Mouse (Mus musculus) left cerebral cortex, adult 9 months (tissue): ENCODE results near the gene Prnp.

Source experiments
- DNase-seq, 2 experiments: peaks; one replicate each; pipeline ENCODE4 v3.0.0; 2022; ENCODE audit warnings: low spot score in 2 of 2

Prnp gene

GRCm38 (mm10) chr2:131948916-131949639 lies 39.4 kb downstream of the Prnp start:
- no peak for DNase-seq

- peak in 1 of 2 experiments; percentile 72 for DNase-seq
Measured at GRCm38 (mm10) chr2:131949767-131950597, 40.3 kb downstream of the Prnp start.

- DNase-seq = no peak
Measured at GRCm38 (mm10) chr2:131950598-131951095, 40.9 kb downstream of the Prnp start, which contains the start of gene Prnd. TSS of gene Prnd (plus strand) at chr2:131950861.

- no peak for DNase-seq
Measured at GRCm38 (mm10) chr2:131952456-131952855, 42.7 kb downstream of the Prnp start.

- DNase-seq = no peak
Measured at GRCm38 (mm10) chr2:131952961-131953538, 43.3 kb downstream of the Prnp start.

GRCm38 (mm10) chr2:131953711-131954110 lies 44.0 kb downstream of the Prnp start:
- no peak for DNase-seq

GRCm38 (mm10) chr2:131954835-131955234 lies 45.1 kb downstream of the Prnp start:
- DNase-seq = no peak

GRCm38 (mm10) chr2:131955264-131955663 lies 45.5 kb downstream of the Prnp start:
- DNase-seq = no peak

- DNase-seq = no peak
Measured at GRCm38 (mm10) chr2:131956336-131957256, 46.9 kb downstream of the Prnp start.

GRCm38 (mm10) chr2:131957731-131958222 lies 48.0 kb downstream of the Prnp start:
- DNase-seq = no peak

GRCm38 (mm10) chr2:131961671-131962070 lies 51.9 kb downstream of the Prnp start:
- DNase-seq = no peak

- DNase-seq = no peak
Measured at GRCm38 (mm10) chr2:131970597-131970996, 60.9 kb downstream of the Prnp start.

GRCm38 (mm10) chr2:131971098-131971497 lies 61.4 kb downstream of the Prnp start:
- no peak for DNase-seq

- DNase-seq = no peak
Measured at GRCm38 (mm10) chr2:131976663-131977062, 66.9 kb downstream of the Prnp start.

- DNase-seq = peak in 1 of 2 experiments; percentile 1
Measured at GRCm38 (mm10) chr2:131980866-131981265, 71.1 kb downstream of the Prnp start.

- DNase-seq = peak in 1 of 2 experiments; percentile 68
Measured at GRCm38 (mm10) chr2:131982546-131983196, 72.9 kb downstream of the Prnp start.

- DNase-seq = no peak
Measured at GRCm38 (mm10) chr2:131987950-131988349, 78.2 kb downstream of the Prnp start.
